Mouse (Mus musculus) spleen, postnatal 4 days (tissue): ENCODE measurements around the gene Kcnn3.

Experiments
- DNase-seq, 2 experiments: peaks; one replicate each; pipeline ENCODE4 v3.0.0; 2022; ENCODE audit warnings: low spot score in 2 of 2

Gene Kcnn3

DNA sequence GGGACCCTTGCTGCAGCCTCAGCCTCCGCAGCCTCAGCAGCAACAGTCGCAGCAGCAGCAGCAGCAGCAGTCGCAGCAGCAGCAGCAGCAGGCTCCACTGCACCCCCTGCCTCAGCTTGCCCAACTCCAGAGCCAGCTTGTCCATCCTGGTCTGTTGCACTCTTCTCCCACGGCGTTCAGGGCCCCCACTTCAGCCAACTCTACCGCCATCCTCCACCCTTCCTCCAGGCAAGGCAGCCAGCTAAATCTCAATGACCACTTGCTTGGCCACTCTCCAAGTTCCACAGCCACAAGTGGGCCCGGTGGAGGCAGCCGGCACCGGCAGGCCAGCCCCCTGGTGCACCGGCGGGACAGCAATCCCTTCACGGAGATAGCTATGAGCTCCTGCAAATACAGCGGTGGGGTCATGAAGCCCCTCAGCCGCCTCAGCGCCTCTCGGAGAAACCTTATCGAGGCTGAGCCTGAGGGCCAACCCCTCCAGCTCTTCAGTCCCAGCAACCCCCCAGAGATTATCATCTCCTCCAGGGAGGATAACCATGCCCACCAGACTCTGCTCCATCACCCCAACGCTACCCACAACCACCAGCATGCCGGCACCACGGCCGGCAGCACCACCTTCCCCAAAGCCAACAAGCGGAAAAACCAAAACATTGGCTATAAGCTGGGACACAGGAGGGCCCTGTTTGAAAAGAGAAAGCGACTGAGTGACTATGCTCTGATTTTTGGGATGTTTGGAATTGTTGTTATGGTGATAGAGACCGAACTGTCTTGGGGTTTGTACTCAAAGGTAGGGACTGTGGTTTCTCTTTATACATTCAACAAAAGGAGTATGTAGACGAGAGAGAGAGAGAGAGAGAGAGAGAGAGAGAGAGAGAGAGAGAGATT is 896 bp downstream of the Kcnn3 start:
- DNase-seq = no peak

DNA sequence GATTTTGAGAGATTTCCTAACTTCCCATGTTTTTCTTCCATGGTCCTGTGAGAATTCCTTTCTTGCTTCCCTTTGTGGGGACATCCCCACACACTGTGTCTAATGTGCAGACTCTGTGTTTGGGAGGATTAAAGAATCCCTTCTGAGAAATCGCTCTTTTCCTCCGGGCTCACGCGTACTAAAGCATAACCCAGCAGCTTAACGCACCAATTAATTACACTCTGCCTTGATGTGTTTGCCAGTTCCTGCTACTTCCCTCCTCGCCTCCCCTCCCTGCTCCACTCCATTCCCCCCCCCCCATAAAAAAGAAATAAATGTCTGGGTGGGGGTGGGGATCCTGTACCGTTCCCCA is 1.5 kb downstream of the Kcnn3 start:
- DNase-seq = no peak

GRCm38 (mm10) chr3:89522450-89523128 is 2.6 kb downstream of the Kcnn3 start:
- no peak for DNase-seq

DNA sequence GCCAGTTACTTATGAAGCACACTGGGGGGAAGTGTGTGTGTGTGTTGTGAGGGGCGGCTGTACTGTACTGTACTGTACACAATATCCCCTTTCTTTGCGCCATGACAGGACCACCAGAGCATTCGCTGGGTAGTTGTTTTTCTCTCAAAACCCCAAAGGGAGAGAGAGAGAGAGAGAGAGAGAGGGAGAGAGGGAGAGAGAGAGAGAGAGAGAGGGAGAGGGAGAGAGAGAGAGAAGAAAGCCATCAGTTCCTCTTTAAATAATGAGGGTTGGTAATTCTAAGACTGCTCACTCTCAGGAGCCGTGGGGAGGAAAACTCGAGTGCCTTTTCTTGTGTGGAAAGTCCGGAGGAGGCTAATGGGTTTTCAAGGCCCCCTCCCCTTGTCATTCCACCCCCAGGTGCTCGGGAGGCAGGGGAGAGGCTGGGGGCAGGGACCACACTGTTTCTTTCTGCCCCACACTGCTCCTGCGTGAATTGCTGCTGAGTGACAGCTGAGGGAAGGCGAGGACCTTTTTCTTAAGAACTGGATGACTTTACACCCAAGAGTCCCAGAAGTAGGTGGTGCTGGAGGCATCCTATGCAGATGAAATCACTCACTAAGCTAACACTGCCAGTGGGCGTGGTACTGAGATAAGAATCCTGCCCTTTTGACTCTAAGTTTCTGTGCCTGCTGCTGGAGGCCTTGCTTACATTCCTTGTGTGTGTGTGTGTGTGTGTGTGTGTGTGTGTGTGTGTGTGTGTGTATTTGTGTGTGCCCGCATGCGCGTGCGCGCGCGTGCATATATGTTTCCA is 6.5 kb downstream of the Kcnn3 start:
- no peak for DNase-seq

GRCm38 (mm10) chr3:89529796-89530195 is 9.8 kb downstream of the Kcnn3 start:
- DNase-seq = no peak

- no peak for DNase-seq
Measured at GRCm38 (mm10) chr3:89534566-89535097, 14.7 kb downstream of the Kcnn3 start.

DNA sequence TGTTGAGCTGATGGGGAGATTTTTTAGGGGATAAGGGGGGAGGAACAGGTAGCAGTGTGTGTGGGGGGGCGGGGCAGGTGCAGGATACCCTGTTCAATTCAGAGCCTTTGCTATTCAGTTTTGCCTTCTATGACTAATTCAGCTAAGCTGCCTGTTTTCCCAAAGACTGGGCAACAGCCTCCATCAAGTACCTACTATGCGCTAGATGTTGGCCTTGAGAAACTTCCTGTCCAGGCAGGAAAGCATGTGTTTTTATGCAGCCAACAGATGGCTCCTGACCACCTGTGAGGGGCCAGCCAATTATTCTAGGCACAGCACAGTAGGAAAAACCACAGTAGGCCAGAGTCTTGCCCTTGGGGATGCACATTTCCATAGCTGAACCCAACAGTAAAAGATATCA is 15.2 kb downstream of the Kcnn3 start:
- DNase-seq = no peak

DNA sequence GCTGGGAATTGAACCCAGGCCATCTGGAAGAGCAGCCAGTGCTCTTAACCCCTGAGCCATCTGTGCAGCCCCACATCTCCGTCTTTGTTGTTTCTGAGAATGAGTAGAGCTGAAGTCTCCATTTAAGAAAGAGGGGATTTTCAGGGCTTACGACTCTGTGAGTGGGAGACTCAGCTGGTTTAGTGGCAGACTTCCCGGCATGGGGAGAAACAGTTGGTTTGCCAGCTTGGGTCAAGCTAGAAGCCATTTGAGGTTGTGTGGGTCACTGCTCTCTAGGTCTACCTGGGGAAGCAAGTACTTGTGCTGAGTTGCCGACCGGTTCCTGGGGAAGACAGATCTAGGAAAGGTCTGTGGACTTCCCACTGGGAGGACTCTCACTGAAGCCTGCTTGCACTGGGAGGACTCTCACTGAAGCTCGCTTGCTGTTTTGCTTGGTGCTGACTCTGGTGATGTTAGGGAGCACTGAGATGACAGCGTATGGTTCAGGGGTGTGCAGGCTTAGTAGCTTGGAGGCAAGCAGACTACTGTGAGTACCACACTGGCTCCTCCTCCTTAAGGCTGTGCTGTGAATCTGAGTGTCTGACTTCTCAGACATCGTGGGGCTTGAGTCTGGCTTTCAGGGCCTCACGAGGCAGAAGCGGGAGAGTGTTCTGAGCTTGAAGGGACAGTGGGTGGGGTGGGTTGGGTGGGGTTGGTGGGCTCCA is 19.2 kb downstream of the Kcnn3 start:
- DNase-seq = no peak

DNA sequence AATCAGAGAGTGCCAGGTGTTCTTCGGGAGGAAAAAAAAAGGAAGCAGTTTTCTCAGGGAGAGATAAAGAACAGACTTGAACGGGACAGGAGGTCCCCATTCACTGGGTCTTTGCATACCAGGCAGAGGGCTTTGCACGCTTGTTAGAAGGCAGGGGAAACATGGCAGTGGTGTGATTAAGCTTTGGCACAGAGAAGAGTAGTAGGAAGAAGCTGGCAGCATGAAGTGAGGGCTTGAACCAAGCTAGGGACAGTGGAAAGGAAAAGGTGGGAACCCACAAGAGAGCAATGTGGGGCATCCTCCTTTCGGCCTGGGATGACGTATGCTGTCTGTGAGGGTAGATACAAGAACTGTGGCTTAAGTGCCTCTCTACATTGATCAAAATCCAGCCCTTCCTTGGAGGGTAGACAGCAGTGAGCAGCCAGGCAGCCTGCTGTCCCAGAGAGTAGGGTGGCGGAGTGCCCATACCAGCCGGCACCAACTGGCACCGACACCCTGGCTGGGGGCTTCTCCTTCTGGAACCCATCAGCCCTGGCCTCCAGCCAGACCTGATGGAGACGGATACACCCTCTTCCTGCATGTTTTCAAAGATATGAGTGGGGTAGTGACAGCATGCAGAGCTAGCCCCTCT is 19.9 kb downstream of the Kcnn3 start:
- DNase-seq = no peak

- no peak for DNase-seq
Measured at GRCm38 (mm10) chr3:89540371-89540743, 20.4 kb downstream of the Kcnn3 start.

DNA sequence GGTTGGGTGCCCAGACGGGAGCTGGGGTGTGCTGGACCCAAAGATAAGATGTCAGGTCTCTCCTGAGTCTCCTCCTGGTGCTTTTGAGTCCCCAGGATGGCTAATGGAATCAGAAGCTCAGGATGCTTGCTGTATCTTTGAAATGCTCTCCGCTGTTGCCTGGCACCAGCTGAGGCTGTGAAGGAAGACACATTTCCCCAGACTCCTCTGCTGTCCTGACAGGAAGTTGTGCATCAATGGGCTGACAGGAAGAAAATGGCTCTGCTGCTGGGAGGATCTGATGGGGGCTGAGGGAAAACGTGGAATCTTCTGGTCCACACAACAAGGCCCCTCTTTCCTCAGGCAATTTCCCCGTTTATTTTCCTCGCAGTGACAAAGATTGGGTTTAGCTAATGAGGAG is 27.0 kb downstream of the Kcnn3 start:
- DNase-seq = no peak

- DNase-seq = no peak
Measured at GRCm38 (mm10) chr3:89548805-89549204, 28.8 kb downstream of the Kcnn3 start.

DNA sequence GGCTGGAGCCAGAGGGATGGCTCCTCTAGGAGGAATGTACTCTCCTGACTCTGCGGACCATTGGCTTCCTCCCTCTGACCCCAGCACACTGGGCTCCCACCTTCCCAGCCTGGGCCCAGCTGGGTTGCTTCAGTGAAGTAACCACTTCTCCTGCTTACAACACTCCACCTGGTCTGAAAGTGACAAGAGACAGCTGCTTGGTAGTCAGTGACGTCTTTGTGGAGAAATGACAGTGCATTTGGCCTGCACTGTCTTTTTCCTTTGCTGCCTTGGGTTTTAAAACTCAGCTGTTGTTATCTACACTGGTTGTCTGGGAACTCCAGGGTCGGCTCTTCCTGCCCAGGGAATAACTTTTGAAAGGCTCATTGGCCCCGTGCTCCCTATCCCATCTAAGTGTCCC is 29.5 kb downstream of the Kcnn3 start:
- no peak for DNase-seq

DNA sequence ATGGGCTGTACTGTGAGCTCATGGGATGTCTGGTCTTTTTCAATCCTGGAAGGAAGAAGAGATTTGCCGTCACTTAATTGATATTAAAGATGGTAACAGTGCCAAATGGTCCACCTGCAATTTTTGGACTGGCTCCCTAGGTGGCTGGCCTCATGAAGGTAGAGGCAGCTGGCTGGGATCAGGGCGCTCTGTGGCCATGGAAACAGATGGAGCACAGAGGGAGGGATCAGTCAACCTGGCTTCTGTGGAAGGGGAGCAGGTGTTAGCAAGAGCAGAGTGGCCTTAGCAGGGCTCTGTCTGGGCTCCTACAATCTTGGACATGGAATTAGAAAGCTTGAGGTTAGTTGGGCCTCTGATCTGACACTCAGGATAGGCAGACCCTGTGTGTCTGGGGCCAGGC is 31.9 kb downstream of the Kcnn3 start:
- DNase-seq = no peak

DNA sequence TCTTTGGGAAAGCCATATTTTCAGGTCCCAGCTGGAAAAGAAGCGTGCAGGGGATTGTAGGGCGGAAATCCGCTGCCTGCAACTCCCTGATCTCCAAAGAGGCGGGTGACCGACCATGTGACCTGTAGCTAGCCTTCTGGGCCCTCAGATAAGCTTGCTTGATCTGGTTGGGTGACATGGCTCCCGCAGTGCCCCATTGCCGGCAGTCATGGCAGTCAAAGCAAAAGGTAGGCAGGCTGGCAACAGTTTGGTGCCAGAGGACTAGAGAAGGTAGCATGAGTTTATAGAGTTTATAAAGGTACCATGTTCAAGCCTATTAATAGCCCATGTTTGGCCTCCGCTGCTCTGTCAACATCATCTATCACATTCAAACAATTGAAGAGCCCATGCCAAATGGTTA is 33.5 kb downstream of the Kcnn3 start:
- DNase-seq = no peak

- DNase-seq = no peak
Measured at GRCm38 (mm10) chr3:89553946-89554345, 34.0 kb downstream of the Kcnn3 start.

DNA sequence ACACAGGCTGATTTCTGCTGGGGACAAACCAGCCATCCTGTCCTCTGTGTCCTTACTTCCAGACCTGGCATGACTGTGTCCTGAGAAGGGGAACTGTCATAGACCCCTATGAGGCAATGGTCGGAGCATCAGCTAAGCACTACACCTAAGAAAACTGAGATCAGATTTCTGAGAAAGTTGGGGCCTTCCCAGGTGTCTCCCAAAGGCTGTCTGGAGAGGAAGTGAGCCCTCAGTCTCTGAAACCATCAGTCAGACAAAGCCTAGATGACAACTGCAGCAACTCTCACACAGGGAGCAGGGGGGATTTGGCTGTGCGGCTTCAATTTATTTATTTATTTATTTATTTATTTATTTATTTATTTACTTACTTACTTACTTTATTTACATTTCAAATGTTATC is 34.6 kb downstream of the Kcnn3 start:
- no peak for DNase-seq

GRCm38 (mm10) chr3:89557811-89558210 is 37.8 kb downstream of the Kcnn3 start:
- DNase-seq = no peak

- no peak for DNase-seq
Measured at GRCm38 (mm10) chr3:89558972-89559910, 39.3 kb downstream of the Kcnn3 start.

DNA sequence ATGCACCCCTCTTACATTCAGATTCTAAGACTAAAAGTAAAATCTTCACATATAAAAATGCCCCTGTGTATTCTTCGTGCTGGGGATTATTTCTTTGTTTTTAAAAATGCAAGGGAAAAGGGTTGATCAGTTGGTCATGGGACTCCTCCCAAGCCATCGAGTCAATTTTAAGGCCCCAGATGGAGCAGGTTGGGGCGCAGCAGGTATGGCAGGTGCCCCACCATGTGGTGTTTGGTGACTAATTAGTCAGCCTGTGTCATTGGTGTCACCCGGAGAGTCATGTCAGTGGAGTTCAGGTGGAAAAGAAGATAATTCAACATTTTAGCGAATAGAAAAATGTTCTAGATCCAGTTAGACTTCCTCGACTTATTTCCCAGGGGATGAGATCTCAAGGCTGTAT is 41.4 kb downstream of the Kcnn3 start:
- no peak for DNase-seq
